Mouse (Mus musculus) CH12.LX (cell line): Measurements from ENCODE around the gene Itpr2. TPM values are rescaled to one million over a fixed set of nuclear protein-coding genes. Genes with fewer than 3 reads are reported as not detected.

Source experiments
- DNase-seq: peaks from one replicate; pipeline ENCODE4 v3.0.0-alpha.2; 2013; ENCODE audit errors: extremely low read depth
- H3K27ac ChIP-seq: 2 replicates; pipeline ENCODE4 v1.5.1; 2012; ENCODE audit warnings: low read depth, mild to moderate bottlenecking, control low read depth, moderate library complexity; ENCODE audit not compliant: insufficient read depth
- H3K27me3 ChIP-seq: replicated peaks from 2 replicates; pipeline ENCODE3; 2012; ENCODE audit warnings: inconsistent platforms
- H3K36me3 ChIP-seq, 2 experiments: replicated peaks in 1 of 2; 2 replicates each; pipeline versions ENCODE3 to v1.6.1; 2012; ENCODE audit warnings: inconsistent platforms in 1 of 2, low read length in 1 of 2, mild to moderate bottlenecking in 1 of 2, mixed read lengths in 1 of 2, moderate library complexity in 1 of 2; ENCODE audit not compliant: control insufficient read depth in 1 of 2, insufficient read depth in 1 of 2
- H3K4me1 ChIP-seq, 2 experiments: 2 replicates each; pipeline ENCODE4 v1.6.1; 2012; ENCODE audit warnings: inconsistent platforms in 1 of 2, moderate library complexity in 1 of 2; ENCODE audit not compliant: insufficient read depth in 2 of 2, control insufficient read depth in 1 of 2
- H3K4me2 ChIP-seq: 2 replicates; pipeline ENCODE4 v1.6.1; 2012; ENCODE audit warnings: low read depth, mild to moderate bottlenecking, control low read depth; ENCODE audit not compliant: poor library complexity, insufficient read depth, severe bottlenecking
- H3K4me3 ChIP-seq, 3 experiments: fragments of 150-350 bp in 1 of 3; sonication (generic) in 1 of 3; replicated peaks in 1 of 3; 2 replicates each; pipeline versions ENCODE3 to v1.5.1; 2011 to 2012; ENCODE audit warnings: low read depth in 2 of 3, low read length in 2 of 3, mild to moderate bottlenecking in 2 of 3, moderate library complexity in 2 of 3, control low read depth in 1 of 3, improper control_type of control experiment in 1 of 3, inconsistent platforms in 1 of 3, mixed read lengths in 1 of 3; ENCODE audit not compliant: poor library complexity in 1 of 3
- H3K79me2 ChIP-seq: replicated peaks from 2 replicates; pipeline ENCODE4 v1.6.1; 2012; ENCODE audit warnings: mild to moderate bottlenecking, moderate library complexity; ENCODE audit not compliant: control insufficient read depth, poor library complexity, insufficient read depth, severe bottlenecking; ENCODE audit errors: extremely low read depth
- H3K9ac ChIP-seq: 2 replicates; pipeline ENCODE4 v1.6.1; 2012; ENCODE audit warnings: low read depth, mild to moderate bottlenecking, control low read depth, moderate library complexity; ENCODE audit not compliant: insufficient read depth
- H3K9me3 ChIP-seq: replicated peaks from 2 replicates; pipeline ENCODE3; 2012; ENCODE audit warnings: low read length, inconsistent platforms, mixed read lengths
- CHD1 ChIP-seq: IDR thresholded peaks from 2 replicates; pipeline ENCODE4 v1.6.1; 2012; ENCODE audit warnings: low read depth, low read length, improper control_type of control experiment, inconsistent platforms
- CTCF ChIP-seq, 2 experiments: IDR thresholded peaks in 1 of 2; conservative IDR thresholded peaks in 1 of 2; 2 replicates each; pipeline ENCODE4 v1.5.1; 2011 to 2012; ENCODE audit warnings: low read depth in 2 of 2, low read length in 2 of 2, improper control_type of control experiment in 1 of 2, inconsistent platforms in 1 of 2, mild to moderate bottlenecking in 1 of 2, moderate library complexity in 1 of 2
- E2F4 ChIP-seq: IDR thresholded peaks from 2 replicates; pipeline ENCODE4 v1.6.1; 2011; ENCODE audit warnings: low read depth, low read length, improper control_type of control experiment; ENCODE audit not compliant: insufficient replicate concordance
- ELF1 ChIP-seq: IDR thresholded peaks from 2 replicates; pipeline ENCODE4 v1.6.1; 2014; ENCODE audit warnings: low read depth, mild to moderate bottlenecking, inconsistent platforms, low read length, improper control_type of control experiment
- ETS1 ChIP-seq: conservative IDR thresholded peaks from 2 replicates; pipeline ENCODE4 v1.6.1; 2012; ENCODE audit warnings: low read depth, mild to moderate bottlenecking, inconsistent platforms, low read length, improper control_type of control experiment, moderate library complexity
- GABPA ChIP-seq: IDR thresholded peaks from 2 replicates; pipeline ENCODE4 v1.6.1; 2012; ENCODE audit warnings: low read depth, low read length, improper control_type of control experiment, inconsistent platforms; ENCODE audit not compliant: insufficient replicate concordance
- HCFC1 ChIP-seq: IDR thresholded peaks from 2 replicates; pipeline ENCODE4 v1.6.1; 2012; ENCODE audit warnings: low read depth, mild to moderate bottlenecking, inconsistent platforms, low read length, improper control_type of control experiment
- JUND ChIP-seq: conservative IDR thresholded peaks from 2 replicates; pipeline ENCODE4 v1.6.1; 2011; ENCODE audit warnings: low read depth, low read length, improper control_type of control experiment
- MAX ChIP-seq: IDR thresholded peaks from 2 replicates; pipeline ENCODE4 v1.6.1; 2011; ENCODE audit warnings: low read length, improper control_type of control experiment
- NRF1 ChIP-seq: IDR thresholded peaks from 2 replicates; pipeline ENCODE4 v1.6.1; 2014; ENCODE audit warnings: low read depth, mild to moderate bottlenecking, inconsistent platforms, low read length, improper control_type of control experiment, moderate library complexity
- PAX5 ChIP-seq: IDR thresholded peaks from 2 replicates; pipeline ENCODE4 v1.6.1; 2012; ENCODE audit warnings: low read length, inconsistent platforms, mixed read lengths
- POLR2A ChIP-seq: IDR thresholded peaks from 2 replicates; pipeline ENCODE4 v1.6.1; 2011; ENCODE audit warnings: low read depth, mild to moderate bottlenecking, improper control_type of control experiment, low read length
- SMC3 ChIP-seq: IDR thresholded peaks from 2 replicates; pipeline ENCODE4 v1.6.1; 2011; ENCODE audit warnings: low read depth, low read length, improper control_type of control experiment
- TBP ChIP-seq: conservative IDR thresholded peaks from 2 replicates; pipeline ENCODE4 v1.6.1; 2011; ENCODE audit warnings: low read depth, low read length, improper control_type of control experiment
- UBTF ChIP-seq: IDR thresholded peaks from 2 replicates; pipeline ENCODE4 v1.6.1; 2012; ENCODE audit warnings: low read depth, mild to moderate bottlenecking, inconsistent platforms, low read length, improper control_type of control experiment, moderate library complexity
- USF1 ChIP-seq: IDR thresholded peaks from 2 replicates; pipeline ENCODE4 v1.6.1; 2014; ENCODE audit warnings: low read depth, mild to moderate bottlenecking, inconsistent platforms, low read length, improper control_type of control experiment
- USF2 ChIP-seq: conservative IDR thresholded peaks from 2 replicates; pipeline ENCODE4 v1.6.1; 2011; ENCODE audit warnings: low read depth, low read length, improper control_type of control experiment
- ZC3H11A ChIP-seq: IDR thresholded peaks from 2 replicates; pipeline ENCODE4 v1.6.1; 2012; ENCODE audit warnings: low read depth, mild to moderate bottlenecking, inconsistent platforms, low read length, improper control_type of control experiment
- ZKSCAN1 ChIP-seq: IDR thresholded peaks from 2 replicates; pipeline ENCODE4 v1.6.1; 2012; ENCODE audit warnings: low read depth, inconsistent platforms, low read length, improper control_type of control experiment, borderline replicate concordance
- dilution Hi-C: fragments of 300-500 bp; cut with MboI; formaldehyde crosslinking; loops from 2 replicates; pipeline ENCODE4 v1.14.3; 2020; ENCODE audit warnings: low sequenced_read_pairs; ENCODE audit not compliant: extremely low pct_unique_long_range_greater_than_20kb, extremely low pct_ligation_motif_present
- in situ Hi-C: fragments of 300-500 bp; cut with MboI; formaldehyde crosslinking; loops from 3 replicates; pipeline ENCODE4 v1.14.3; 2019; ENCODE audit warnings: low sequenced_read_pairs, low pct_ligation_motif_present, low pct_unique_long_range_greater_than_20kb, mixed read lengths
- polyA plus RNA-seq: library from polyadenylated mRNA; unstranded; fragments of >175 nt; gene quantifications from 2 replicates; pipeline ENCODE4 v1.2.1, GENCODE M21; 2012; ENCODE audit warnings: low read depth; ENCODE audit not compliant: insufficient read length
- total RNA-seq, 2 experiments: library from RNA; depleted of rRNA; stranded (reverse); fragments of 300-350 nt in 1 of 2; fragments of >200 nt in 1 of 2; gene quantifications; 2 replicates each; pipeline ENCODE4 v1.2.3; 2012 to 2014

The Itpr2 gene
- total and polyA plus RNA-seq, 3 experiments, result 3.5 to 8.9 (median 4.4) TPM

GRCm38 (mm10) chr6:146170603-146171051 is 331.4 kb downstream of the Itpr2 start:
- H3K27ac ChIP-seq, result no peak overlapping the region
- no peak for TF ChIP-seq ZKSCAN1
- TF ChIP-seq HCFC1, result no peak
- TF ChIP-seq E2F4, result no peak
- no peak for TF ChIP-seq POLR2A
- dilution Hi-C loops, result no loop called here
- no peak overlapping the region for H3K4me3 ChIP-seq
- H3K9ac ChIP-seq, result no peak overlapping the region
- H3K9me3 ChIP-seq, result no peaks in the 10 kb centered on the region
- no peaks in the 10 kb centered on the region for H3K27me3 ChIP-seq
- peaks cover 0 to 8% of the 10 kb centered on the region in 2 experiments for H3K36me3 ChIP-seq
- no peaks in the 10 kb centered on the region for H3K79me2 ChIP-seq
- no peak for DNase-seq
- no peak overlapping the region for H3K4me2 ChIP-seq
- peaks cover 0 to 7% of the 10 kb centered on the region in 2 experiments; a peak in 1 of 4 replicates for H3K4me1 ChIP-seq
- in situ Hi-C loops, result no loop called here

GRCm38 (mm10) chr6:146167207-146167606 is 334.8 kb downstream of the Itpr2 start:
- H3K4me2 ChIP-seq, result no peak overlapping the region
- dilution Hi-C loops, result no loop called here
- peaks cover 0 to 14% of the 10 kb centered on the region in 2 experiments for H3K36me3 ChIP-seq
- H3K9ac ChIP-seq, result no peak overlapping the region
- DNase-seq, result no peak
- in situ Hi-C loops, result loop anchor here (10.0 kb wide), 1 partner anchor 108 kb away; no protein-coding TSS in a partner anchor
- H3K4me1 ChIP-seq, result peaks cover 0 to 7% of the 10 kb centered on the region in 2 experiments; a peak in 1 of 4 replicates
- TF ChIP-seq USF1 (no peak), SMC3 (no peak), GABPA (no peak), TBP (no peak), POLR2A (no peak), JUND (no peak), ETS1 (no peak), HCFC1 (no peak), PAX5 (no peak), NRF1 (no peak), CTCF (conservative IDR thresholded peaks at IDR 0.05 in 1 of 2, IDR thresholded peaks at IDR 0.05 in 1 of 2; ENCODE audit: low read depth in 2 of 2, low read length in 2 of 2) (no peak), ELF1 (no peak), UBTF (no peak), CHD1 (no peak), ZC3H11A (no peak), MAX (no peak), USF2 (no peak)
- TF ChIP-seq, all 38 proteins: peak for 0
- Histone ChIP-seq H3K9me3 (no peaks in the 10 kb centered on the region), H3K4me3 (no peak overlapping the region), H3K27me3 (no peaks in the 10 kb centered on the region), H3K79me2 (no peaks in the 10 kb centered on the region), H3K27ac (no peak overlapping the region)
